Mouse (Mus musculus) liver, embryonic 14 days (tissue): ENCODE measurements around the gene Camkk2. TPM values are rescaled to one million over a fixed set of nuclear protein-coding genes. Genes with fewer than 3 reads are reported as not detected.

Experiments
- polyA plus RNA-seq: library from polyadenylated mRNA; depleted of rRNA; stranded (reverse); fragments of >200 nt; gene quantifications from 2 replicates; pipeline ENCODE4 v1.2.3, GENCODE M21; 2012; rRNA removed

Camkk2 gene
- polyA plus RNA-seq: 5.0 and 6.4 TPM in 2 replicates

GRCm38 (mm10) chr5:122779277-122779834 lies at the start of gene Camkk2:
Gene Camkk2 (minus strand): TSS chr5:122779409.

GRCm38 (mm10) chr5:122820777-122821523 lies 41.7 kb upstream of the Camkk2 start, which contains the start of gene Anapc5:
Gene Anapc5 (minus strand): TSS chr5:122821339.

GRCm38 (mm10) chr5:122707276-122708181 lies 71.7 kb downstream of the Camkk2 start, which contains the start of gene P2rx4:
Gene P2rx4 (plus strand): TSS chr5:122707544.

Other genes with a start within 250 kb of the Camkk2 start
- 1.0 and 1.2 TPM in 2 replicates for gene Ift81, start 164.9 kb downstream of the Camkk2 start, polyA plus RNA-seq
- gene P2rx7, start 135.5 kb downstream of the Camkk2 start, polyA plus RNA-seq: 1.3 and 1.6 TPM in 2 replicates
- 10.0 and 11.2 TPM in 2 replicates for gene P2rx4, start 71.9 kb downstream of the Camkk2 start, polyA plus RNA-seq
- gene Anapc5, start 41.9 kb upstream of the Camkk2 start, polyA plus RNA-seq: 163 and 183 TPM in 2 replicates
- 6.5 and 7.2 TPM in 2 replicates for gene Rnf34, start 70.6 kb upstream of the Camkk2 start, polyA plus RNA-seq
- gene Kdm2b, start 210.4 kb upstream of the Camkk2 start, polyA plus RNA-seq: 9.4 and 10.3 TPM in 2 replicates
- gene Orai1, start 235.7 kb upstream of the Camkk2 start, polyA plus RNA-seq: 5.8 and 7.5 TPM in 2 replicates